Mouse (Mus musculus): ENCODE data around the gene Zfp691.

Gene Zfp691

DNA sequence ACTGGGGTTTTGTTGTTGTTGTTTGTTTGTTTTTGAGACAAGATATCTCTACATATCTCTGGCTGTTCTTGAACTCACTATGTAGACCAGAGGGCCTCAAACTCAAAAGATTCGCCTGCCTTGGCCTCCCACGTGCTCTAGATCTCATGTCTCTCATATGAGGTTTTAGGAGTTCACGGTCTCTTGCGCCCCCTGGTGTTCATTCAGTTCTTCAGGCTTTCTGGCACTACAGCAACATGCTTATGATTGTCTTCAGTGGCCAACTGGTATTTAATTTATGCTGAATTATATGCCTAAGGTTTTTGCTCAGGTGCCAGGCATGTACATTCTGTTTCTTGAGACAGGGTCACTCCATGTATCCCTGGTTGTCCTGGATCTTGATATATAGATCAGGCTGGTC, 6.3 kb downstream of the Zfp691 start:
- peak; percentile 77 for DNase-seq (ENCODE audit: low spot score)

- no peak for DNase-seq (ENCODE audit: low spot score)
These were observed 6.9 kb downstream of the Zfp691 start for GRCm38 (mm10) chr4:119167068-119167467.

- no peak for DNase-seq (ENCODE audit: low spot score)
These were observed 8.1 kb downstream of the Zfp691 start for GRCm38 (mm10) chr4:119165916-119166315.

DNA sequence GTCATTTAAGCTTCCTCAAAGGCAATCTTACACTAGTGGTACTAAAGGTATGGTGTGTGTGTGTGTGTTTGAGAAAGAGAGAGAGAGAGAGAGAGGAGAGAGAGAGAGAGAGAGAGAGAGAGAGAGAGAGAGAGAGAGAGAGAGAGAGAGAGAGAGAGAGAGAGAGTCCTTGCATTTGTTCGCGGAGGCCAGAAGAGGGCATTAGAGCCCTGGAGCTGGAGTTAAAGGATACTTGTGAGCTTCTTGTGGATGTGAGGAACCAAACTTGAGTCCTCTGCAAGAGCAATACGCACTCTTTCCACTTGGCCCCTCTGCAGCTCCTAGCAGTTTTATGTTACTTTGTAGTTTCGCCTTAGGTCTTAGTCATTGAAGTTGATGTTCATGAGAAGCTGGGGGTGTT, 11.0 kb downstream of the Zfp691 start:
- DNase-seq (ENCODE audit: low spot score), result no peak

- DNase-seq (ENCODE audit: low spot score), result no peak
These were observed 12.6 kb downstream of the Zfp691 start for GRCm38 (mm10) chr4:119161358-119161757.

DNA sequence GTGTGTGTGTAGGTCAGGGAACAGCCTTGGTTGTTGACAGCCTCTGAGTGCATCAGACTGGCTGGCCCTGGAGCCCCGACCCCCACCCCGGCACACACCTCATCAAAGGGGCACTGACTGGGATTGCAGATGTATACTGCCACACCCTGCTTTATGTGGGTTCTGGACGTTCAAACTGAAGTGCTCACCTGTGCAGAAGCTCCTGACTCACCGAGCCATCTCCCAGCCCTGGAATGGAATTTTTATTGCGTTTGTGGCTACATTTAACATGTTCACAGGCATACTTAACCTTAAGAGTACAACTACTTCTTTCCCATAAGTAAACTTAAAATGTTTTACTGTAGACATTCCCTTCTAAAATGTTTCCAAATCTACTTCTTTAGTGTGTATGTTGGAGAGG, 16.1 kb downstream of the Zfp691 start:
- no peak for DNase-seq (ENCODE audit: low spot score)

DNA sequence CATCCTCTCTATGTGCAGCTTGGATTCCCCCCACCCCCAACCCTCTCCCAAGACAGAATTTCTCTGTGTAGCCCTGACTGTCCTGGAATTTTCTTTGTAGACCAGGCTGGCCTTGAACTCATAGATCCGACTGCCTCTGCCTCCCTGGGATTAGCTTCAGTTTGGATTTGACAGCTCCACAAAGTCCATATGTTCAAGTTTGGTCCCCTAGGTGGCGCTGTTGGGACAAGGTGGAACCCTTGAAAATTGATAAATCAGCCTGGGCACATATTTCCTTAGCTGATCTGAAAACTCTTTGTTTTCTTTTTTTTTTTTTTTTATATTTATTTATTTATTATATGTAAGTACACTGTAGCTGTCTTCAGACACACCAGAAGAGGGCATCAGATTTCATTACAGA, 16.8 kb downstream of the Zfp691 start:
- peak; percentile 54 for DNase-seq (ENCODE audit: low spot score)

DNA sequence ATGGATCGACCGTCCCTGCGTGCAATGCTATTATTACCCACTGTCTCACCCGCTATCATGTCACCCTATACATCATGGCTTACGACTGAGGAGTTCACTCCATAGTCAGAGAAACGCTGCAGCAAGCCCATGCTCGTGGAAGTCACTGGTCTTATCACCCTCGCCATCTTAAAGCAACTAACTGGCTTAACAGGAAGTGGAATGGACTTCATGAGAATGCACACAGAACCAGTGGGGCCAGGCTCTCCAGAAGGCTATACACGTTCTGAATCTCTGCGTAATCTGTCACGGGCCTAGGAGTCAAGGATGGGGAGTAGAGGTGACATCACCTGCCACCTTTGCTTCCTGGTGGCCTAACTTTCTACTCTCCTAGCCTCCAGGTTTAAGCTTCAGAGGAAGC, 25.3 kb downstream of the Zfp691 start:
- DNase-seq (ENCODE audit: low spot score), result no peak

- DNase-seq (ENCODE audit: low spot score), result no peak
These were observed 26.6 kb downstream of the Zfp691 start for GRCm38 (mm10) chr4:119147347-119147746.

DNA sequence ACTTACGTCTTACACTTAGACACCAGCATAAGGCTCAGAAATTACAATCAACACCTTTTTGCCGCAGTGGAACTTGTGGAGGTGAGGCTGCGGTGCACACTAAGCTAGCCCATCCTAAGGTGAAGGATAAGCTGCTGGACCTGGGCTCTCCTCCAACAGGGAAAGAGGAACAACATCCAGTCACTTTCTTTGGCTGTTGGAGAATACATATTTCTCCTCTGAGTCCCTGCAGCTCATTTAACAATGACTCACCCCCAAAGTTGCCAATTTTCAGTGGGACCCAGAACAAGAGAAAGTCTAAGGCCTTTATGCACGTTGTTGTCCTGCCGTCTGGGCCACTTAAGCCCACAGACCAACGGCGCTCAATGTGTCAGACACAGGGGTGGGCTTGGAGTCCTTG, 27.2 kb downstream of the Zfp691 start:
- DNase-seq (ENCODE audit: low spot score), result no peak

DNA sequence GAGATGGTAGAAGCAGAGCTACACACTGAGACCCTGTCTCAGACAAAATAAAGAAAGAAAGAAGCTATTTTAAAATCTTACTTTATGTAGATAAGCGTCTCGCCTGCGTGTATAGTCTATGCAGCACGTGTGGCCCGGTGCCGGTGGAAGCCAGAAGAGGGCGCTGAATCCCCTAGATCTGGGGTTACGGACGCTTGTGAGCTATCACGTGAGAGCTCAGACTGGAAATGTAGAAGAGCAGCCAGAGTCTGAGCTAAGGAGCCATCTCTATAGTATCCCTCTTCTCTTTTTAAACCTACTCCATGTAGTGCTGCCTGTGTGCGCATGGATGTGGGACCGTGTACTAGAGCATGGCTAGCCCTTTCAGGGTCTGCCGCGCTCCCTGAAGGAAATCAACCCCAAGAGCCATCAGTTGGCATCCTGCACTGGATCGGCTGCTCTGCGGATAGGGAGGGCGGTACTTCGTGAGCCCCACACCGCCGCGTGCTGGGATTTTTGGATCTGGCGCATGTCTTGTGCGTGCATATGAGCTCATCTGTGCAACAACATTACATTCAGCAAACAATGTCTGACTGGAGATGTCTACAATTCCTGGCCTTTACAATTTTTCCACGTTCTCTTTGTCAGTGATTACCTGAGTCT, 31.6 kb downstream of the Zfp691 start:
- DNase-seq (ENCODE audit: low spot score), result peak; percentile 54

DNA sequence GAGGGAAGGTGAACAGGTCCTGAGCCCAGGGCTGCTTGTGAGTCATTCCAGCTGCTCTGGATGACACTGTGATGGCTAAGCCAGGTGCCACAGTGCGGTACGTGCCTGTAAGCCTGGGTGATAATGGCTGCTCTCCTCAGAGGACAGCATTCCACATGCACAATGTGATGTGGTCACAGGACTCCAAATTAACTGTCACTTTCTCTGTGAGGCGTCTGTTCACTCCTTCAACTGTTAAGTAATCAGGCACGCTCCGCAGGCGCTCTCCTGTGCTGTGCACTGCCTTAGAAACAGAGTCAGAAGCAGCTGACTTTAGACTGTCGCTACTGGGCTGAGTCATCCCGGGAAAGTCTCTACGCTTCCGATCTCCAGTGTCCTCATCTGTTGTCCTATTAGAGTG, 32.8 kb downstream of the Zfp691 start:
- DNase-seq (ENCODE audit: low spot score), result no peak

GRCm38 (mm10) chr4:119140126-119140525, 33.9 kb downstream of the Zfp691 start:
- no peak for DNase-seq (ENCODE audit: low spot score)

DNA sequence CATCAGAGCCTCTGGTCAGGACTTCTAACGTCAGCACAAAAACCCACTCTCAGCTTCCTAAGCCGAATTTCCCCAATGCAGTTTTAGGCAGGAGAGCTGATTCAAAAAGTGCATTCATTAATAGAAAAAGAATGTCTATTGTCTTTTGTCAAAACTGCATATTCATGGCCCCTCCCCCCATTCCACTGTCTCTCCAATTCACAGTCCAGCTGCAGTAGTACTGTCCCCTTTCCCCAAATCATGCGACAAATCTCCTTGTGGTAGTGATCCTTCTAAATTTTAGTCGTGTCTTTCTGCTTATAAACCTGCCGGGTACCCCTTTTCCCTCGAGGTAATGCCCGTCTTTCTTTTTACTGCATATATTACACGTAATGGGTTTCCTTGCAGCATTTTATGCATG, 35.2 kb downstream of the Zfp691 start:
- DNase-seq (ENCODE audit: low spot score), result no peak

- peak; percentile 53 for DNase-seq (ENCODE audit: low spot score)
These were observed 35.8 kb downstream of the Zfp691 start for GRCm38 (mm10) chr4:119138171-119138570.

DNA sequence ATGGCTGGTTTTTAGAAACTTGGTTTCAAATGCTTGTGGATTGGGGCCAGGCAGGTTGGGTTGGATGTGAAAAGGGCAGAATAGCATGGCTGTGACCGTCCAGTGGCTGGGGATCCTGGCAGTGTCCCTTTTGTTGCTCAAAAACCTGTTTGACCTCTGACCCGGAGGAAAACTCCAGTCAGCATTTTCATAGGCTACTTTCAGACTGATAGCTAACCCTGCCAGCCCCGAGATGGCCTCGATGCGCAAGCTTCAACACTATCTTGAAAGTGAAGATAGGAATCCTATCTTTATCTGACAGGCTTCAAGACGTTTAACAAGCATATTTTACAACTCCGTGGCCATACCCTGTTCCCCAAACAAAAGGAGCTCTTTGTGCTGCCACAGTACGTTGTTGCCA, 36.7 kb downstream of the Zfp691 start:
- no peak for DNase-seq (ENCODE audit: low spot score)

DNA sequence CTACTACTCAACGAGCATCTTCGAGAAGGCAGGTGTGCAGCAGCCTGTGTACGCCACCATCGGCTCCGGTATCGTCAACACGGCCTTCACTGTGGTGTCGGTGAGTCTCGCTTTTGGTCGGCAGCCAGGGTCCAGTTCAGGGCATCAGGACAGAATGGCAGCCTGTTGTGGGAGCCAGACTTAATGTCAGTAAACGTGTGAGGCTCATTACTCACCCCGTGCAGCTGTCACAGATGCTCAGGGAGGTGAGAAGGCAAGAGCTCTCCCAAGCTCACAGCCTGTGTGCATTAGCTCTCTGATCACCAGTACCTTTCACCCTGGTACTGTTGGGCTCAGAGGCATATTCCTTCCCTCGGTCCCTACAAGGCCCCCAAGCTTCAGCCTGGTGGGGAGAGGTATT, 40.1 kb downstream of the Zfp691 start:
- DNase-seq (ENCODE audit: low spot score), result no peak

- DNase-seq (ENCODE audit: low spot score), result no peak
These were observed 40.7 kb downstream of the Zfp691 start for GRCm38 (mm10) chr4:119133306-119133705.

DNA sequence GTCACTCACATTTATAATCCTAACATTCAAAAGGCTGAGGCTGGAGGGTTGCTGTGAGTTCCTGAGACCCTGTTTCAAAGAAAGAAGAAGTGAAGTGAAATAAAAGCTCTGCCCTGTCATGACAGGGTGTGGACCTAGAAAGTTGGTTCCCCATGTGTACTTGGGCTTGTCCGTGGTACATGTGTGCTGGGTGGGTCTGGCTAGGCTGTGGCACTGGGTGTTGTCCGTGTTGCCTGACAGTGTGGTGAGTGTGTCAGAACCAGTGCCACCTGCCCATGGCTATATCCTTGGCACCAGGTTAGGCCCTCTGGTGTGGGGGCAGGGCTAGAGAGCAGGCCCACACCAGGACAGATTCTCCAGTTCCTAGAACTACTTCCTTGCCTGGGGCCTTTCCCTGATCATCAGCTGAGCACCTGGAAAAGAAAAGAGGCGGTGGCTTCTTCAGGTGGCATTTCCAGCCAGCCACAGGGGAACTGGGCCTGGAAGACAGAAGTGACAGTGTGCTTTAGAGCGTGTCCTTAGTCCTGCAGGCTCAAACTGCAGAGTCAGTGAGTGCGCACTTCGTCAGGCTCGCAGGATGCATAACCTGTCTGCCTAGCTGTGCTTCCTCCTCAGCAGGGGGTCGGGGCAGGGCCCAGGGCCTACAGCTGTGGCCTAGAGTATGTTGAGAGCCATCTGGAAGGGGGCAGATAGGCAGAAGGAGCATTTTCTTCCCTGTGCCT, 42.6 kb downstream of the Zfp691 start:
- no peak for DNase-seq (ENCODE audit: low spot score)

- no peak for DNase-seq (ENCODE audit: low spot score)
These were observed 44.9 kb downstream of the Zfp691 start for GRCm38 (mm10) chr4:119129096-119129495.

GRCm38 (mm10) chr4:119128547-119128946, 45.4 kb downstream of the Zfp691 start:
- DNase-seq (ENCODE audit: low spot score), result no peak

DNA sequence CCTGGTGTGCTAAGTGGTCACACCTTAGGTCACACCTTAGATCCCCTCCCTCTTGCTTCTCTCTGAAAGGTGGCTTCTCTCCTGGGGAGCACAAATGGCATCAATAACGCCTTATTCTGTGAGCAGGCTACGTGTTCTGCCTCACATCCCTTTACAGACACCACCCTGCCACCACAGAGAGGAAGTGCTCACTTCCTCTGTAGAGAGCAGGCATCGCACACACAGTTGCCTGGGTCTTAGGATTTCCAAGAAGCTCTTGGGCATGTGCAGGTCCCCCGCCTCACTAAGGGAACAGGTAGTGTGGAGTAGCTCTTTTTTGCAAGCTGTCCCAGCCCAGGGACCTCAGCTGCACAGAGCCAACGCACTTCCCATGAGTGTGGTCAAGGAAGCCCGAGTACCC, 46.8 kb downstream of the Zfp691 start:
- DNase-seq (ENCODE audit: low spot score), result no peak

DNA sequence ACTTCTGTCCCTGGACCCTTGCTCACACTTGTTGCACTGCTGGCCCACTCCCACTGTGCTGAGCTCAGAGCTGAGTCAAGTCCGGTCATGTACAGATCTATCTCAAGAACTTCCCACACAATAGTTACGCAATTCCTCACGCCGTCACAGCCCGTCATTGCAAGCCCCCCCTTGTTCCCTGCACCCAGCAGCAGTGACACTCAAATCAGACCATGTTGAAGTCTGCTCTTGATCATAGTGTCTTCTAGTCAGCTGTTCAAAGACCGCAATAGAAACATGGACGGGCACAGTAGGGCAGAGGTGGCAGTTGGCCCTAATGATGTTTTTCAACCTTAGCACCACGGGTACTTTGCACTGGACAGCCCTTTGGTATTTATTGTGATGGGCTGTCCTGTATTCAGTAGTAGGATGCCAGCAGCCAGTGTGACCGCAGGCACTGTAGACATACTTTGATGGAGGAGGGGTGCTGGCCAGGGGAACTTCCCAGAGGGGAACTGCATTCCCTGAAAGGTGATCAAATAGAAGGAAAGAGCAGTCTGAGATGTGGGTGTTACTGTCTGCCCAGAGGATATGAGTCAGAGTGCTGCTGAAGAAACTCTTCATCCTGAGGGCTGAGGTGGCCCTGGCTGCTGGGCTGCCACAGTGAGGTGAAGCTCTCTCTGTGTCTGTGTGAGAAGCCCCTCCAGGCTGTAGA, 48.3 kb downstream of the Zfp691 start:
- no peak for DNase-seq (ENCODE audit: low spot score)
